ENCODE assay signal across 8 mouse cellular contexts in genomic region chr7:102249531-102249895, GRCm38 (mm10). TPM values are rescaled to one million over a fixed set of nuclear protein-coding genes. Genes with fewer than 3 reads are reported as not detected.
DNase-seq lines count a peak whose midpoint lies in the region; ATAC-seq and TF ChIP-seq lines count a peak whose summit lies in the region.

No protein-coding gene starts in this region.

- DNase-seq in heart, postnatal 4 days, result no peak
- peak; percentile 81 for DNase-seq in naive thymus-derived CD4-positive, alpha-beta T cell, adult 2 months (ENCODE audit: low read depth)
- DNase-seq in frontal cortex, adult 2 months (ENCODE audit: extremely low spot score in 1 of 2, low spot score in 1 of 2), result no peak
- DNase-seq in urinary bladder, adult 18-20 months (ENCODE audit: low spot score in 2 of 2), result no peak

- TF ChIP-seq CTCF in ES-Bruce4 (IDR thresholded peaks at IDR 0.05; ENCODE audit: low read depth, low read length), result no peak
- no peak for TF ChIP-seq CTCF in embryonic fibroblast, embryonic 13.5 days (IDR thresholded peaks at IDR 0.05; ENCODE audit: borderline replicate concordance, insufficient read depth, low read length)

- H3K27ac ChIP-seq in heart, embryonic 15.5 days, result peak overlapping the region; percentile 97
- H3K27ac ChIP-seq in ES-Bruce4 (ENCODE audit: insufficient read depth, low read length), result no peak overlapping the region
- peak overlapping the region; percentile 68; the same call in 1 of the 2 replicates for H3K27ac ChIP-seq in embryonic fibroblast, embryonic 13.5 days (ENCODE audit: insufficient read depth, low read length)
- H3K27ac ChIP-seq in limb, embryonic 12.5 days, result peak overlapping the region; percentile 98

- no peaks in the 10 kb centered on the region for H3K9me3 ChIP-seq in heart, embryonic 15.5 days (replicated peaks)
- H3K9me3 ChIP-seq in ES-Bruce4 (replicated peaks; ENCODE audit: control insufficient read depth, insufficient read depth, low read length, poor library complexity, severe bottlenecking), result no peaks in the 10 kb centered on the region
- no peaks in the 10 kb centered on the region for H3K9me3 ChIP-seq in limb, embryonic 12.5 days

- peaks cover 46% of the 10 kb centered on the region for H3K4me1 ChIP-seq in heart, embryonic 15.5 days (replicated peaks)
- H3K4me1 ChIP-seq in ES-Bruce4 (ENCODE audit: control insufficient read depth, insufficient read depth, low read length), result peaks cover 4% of the 10 kb centered on the region
- H3K4me1 ChIP-seq in embryonic fibroblast, embryonic 13.5 days (ENCODE audit: control insufficient read depth, insufficient read depth, low read length), result peaks cover 24% of the 10 kb centered on the region
- H3K4me1 ChIP-seq in limb, embryonic 12.5 days (replicated peaks), result peaks cover 41% of the 10 kb centered on the region

- peak overlapping the region; percentile 93 for H3K4me3 ChIP-seq in heart, embryonic 15.5 days
- peak overlapping the region; percentile 87 for H3K4me3 ChIP-seq in ES-Bruce4 (ENCODE audit: low read depth, low read length)
- H3K4me3 ChIP-seq in embryonic fibroblast, embryonic 13.5 days (ENCODE audit: insufficient read depth, low read length), result peak overlapping the region; percentile 90
- peak overlapping the region; percentile 82 for H3K4me3 ChIP-seq in limb, embryonic 12.5 days (replicated peaks)

- H3K4me2 ChIP-seq in heart, embryonic 15.5 days, result peak overlapping the region; percentile 79
- H3K4me2 ChIP-seq in limb, embryonic 12.5 days, result peak overlapping the region; percentile 86

- under 1% methylated on average over 23 of the region's 23 CpGs for WGBS in heart, embryonic 15.5 days
- under 1% methylated on average over 23 of the region's 23 CpGs for WGBS in limb, embryonic 12.5 days

- H3K9ac ChIP-seq in heart, embryonic 15.5 days, result peak overlapping the region; percentile 96
- peak overlapping the region; percentile 82 for H3K9ac ChIP-seq in ES-Bruce4 (ENCODE audit: low read depth, poor library complexity, severe bottlenecking)
- peak overlapping the region; percentile 89 for H3K9ac ChIP-seq in limb, embryonic 12.5 days (replicated peaks)

- TF ChIP-seq POLR2A in ES-Bruce4 (IDR thresholded peaks at IDR 0.05; ENCODE audit: insufficient read depth, low read length), result no peak
- TF ChIP-seq POLR2A in embryonic fibroblast, embryonic 13.5 days (IDR thresholded peaks at IDR 0.05; ENCODE audit: low read depth, low read length), result no peak

- H3K27me3 ChIP-seq in heart, embryonic 15.5 days, result no peaks in the 10 kb centered on the region
- H3K27me3 ChIP-seq in ES-Bruce4 (ENCODE audit: control insufficient read depth, insufficient read depth, low read length, poor library complexity, severe bottlenecking), result no peaks in the 10 kb centered on the region
- H3K27me3 ChIP-seq in limb, embryonic 12.5 days, result no peaks in the 10 kb centered on the region

- TF ChIP-seq EP300 in ES-Bruce4 (IDR thresholded peaks at IDR 0.05; ENCODE audit: insufficient read depth, low read depth, low read length), result no peak

- no peaks in the 10 kb centered on the region for H3K36me3 ChIP-seq in heart, embryonic 15.5 days
- H3K36me3 ChIP-seq in ES-Bruce4 (ENCODE audit: control insufficient read depth, insufficient read depth, low read length, poor library complexity, severe bottlenecking), result no peaks in the 10 kb centered on the region
- H3K36me3 ChIP-seq in limb, embryonic 12.5 days, result no peaks in the 10 kb centered on the region

- ATAC-seq in heart, embryonic 15.5 days (replicated peaks; ENCODE audit: insufficient number of reproducible peaks, insufficient read depth, low FRiP score, low read depth), result peak; percentile 25
- ATAC-seq in limb, embryonic 12.5 days (ENCODE audit: insufficient number of reproducible peaks, insufficient read depth, low FRiP score, low TSS enrichment, low read depth), result peak; percentile 26

RNA-seq across cellular contexts. Expression of gene Rhog, which starts 6.3 kb away (rescaled TPM):
- 37.6 and 53.6 TPM in 2 replicates for polyA plus RNA-seq in heart, embryonic 15.5 days (2015; fragmentation: Nextera tagmentation; extraction: Ambion mirVana)
- 10 to 100 TPM; 37.0 to 39.2 TPM for total RNA-seq in heart, postnatal 4 days (2021)
- polyA plus RNA-seq in ES-Bruce4 (2011; ENCODE audit: insufficient read depth, insufficient read length, low read depth, missing spikeins), result 20.0 and 20.4 TPM in 2 replicates
- 63.8 and 66.2 TPM in 2 replicates for polyA plus RNA-seq in embryonic fibroblast, embryonic 13.5 days (2011; ENCODE audit: insufficient read length, low read depth, missing spikeins)
- polyA plus RNA-seq in limb, embryonic 12.5 days (2016; fragmentation: Nextera tagmentation; extraction: Ambion mirVana), result 47.8 and 50.4 TPM in 2 replicates
- 35.8 and 41.8 TPM in 2 replicates for polyA plus RNA-seq in frontal cortex, adult 2 months (2012; rRNA removed)

RNA-seq across cellular contexts. Expression of gene Stim1, which starts 18.1 kb away (rescaled TPM):
- 14.7 and 16.5 TPM in 2 replicates for polyA plus RNA-seq in heart, embryonic 15.5 days (2015; fragmentation: Nextera tagmentation; extraction: Ambion mirVana)
- total RNA-seq in heart, postnatal 4 days (2021), result 10 to 100 TPM; 23.9 to 24.0 TPM
- 26.0 and 28.9 TPM in 2 replicates for polyA plus RNA-seq in ES-Bruce4 (2011; ENCODE audit: insufficient read depth, insufficient read length, low read depth, missing spikeins)
- 20.5 and 27.6 TPM in 2 replicates for polyA plus RNA-seq in embryonic fibroblast, embryonic 13.5 days (2011; ENCODE audit: insufficient read length, low read depth, missing spikeins)
- 17.7 and 25.3 TPM in 2 replicates for polyA plus RNA-seq in limb, embryonic 12.5 days (2016; fragmentation: Nextera tagmentation; extraction: Ambion mirVana)
- 78.3 and 82.5 TPM in 2 replicates for polyA plus RNA-seq in frontal cortex, adult 2 months (2012; rRNA removed)

RNA-seq across cellular contexts. Expression of gene Pgap2, which starts 39.5 kb away (rescaled TPM):
- 50.8 and 59.0 TPM in 2 replicates for polyA plus RNA-seq in heart, embryonic 15.5 days (2015; fragmentation: Nextera tagmentation; extraction: Ambion mirVana)
- total RNA-seq in heart, postnatal 4 days (2021), result 10 to 100 TPM; 43.2 to 47.4 TPM
- polyA plus RNA-seq in ES-Bruce4 (2011; ENCODE audit: insufficient read depth, insufficient read length, low read depth, missing spikeins), result 48.9 and 55.0 TPM in 2 replicates
- polyA plus RNA-seq in embryonic fibroblast, embryonic 13.5 days (2011; ENCODE audit: insufficient read length, low read depth, missing spikeins), result 50.4 and 70.0 TPM in 2 replicates
- polyA plus RNA-seq in limb, embryonic 12.5 days (2016; fragmentation: Nextera tagmentation; extraction: Ambion mirVana), result 82.0 and 84.9 TPM in 2 replicates
- polyA plus RNA-seq in frontal cortex, adult 2 months (2012; rRNA removed), result 26.0 and 27.4 TPM in 2 replicates

RNA-seq across cellular contexts. Expression of gene Nup98, which starts 39.5 kb away (rescaled TPM):
- polyA plus RNA-seq in heart, embryonic 15.5 days (2015; fragmentation: Nextera tagmentation; extraction: Ambion mirVana), result 17.8 and 22.0 TPM in 2 replicates
- 10 to 100 TPM; 50.3 to 50.7 TPM for total RNA-seq in heart, postnatal 4 days (2021)
- 118 and 119 TPM in 2 replicates for polyA plus RNA-seq in ES-Bruce4 (2011; ENCODE audit: insufficient read depth, insufficient read length, low read depth, missing spikeins)
- polyA plus RNA-seq in embryonic fibroblast, embryonic 13.5 days (2011; ENCODE audit: insufficient read length, low read depth, missing spikeins), result 79.6 and 80.3 TPM in 2 replicates
- 50.5 and 51.8 TPM in 2 replicates for polyA plus RNA-seq in limb, embryonic 12.5 days (2016; fragmentation: Nextera tagmentation; extraction: Ambion mirVana)
- 18.8 and 19.7 TPM in 2 replicates for polyA plus RNA-seq in frontal cortex, adult 2 months (2012; rRNA removed)
